Mouse (Mus musculus) heart, postnatal 25 days (tissue): ENCODE measurements at regions not wholly inside any gene's neighbourhood (a gene's known extent, or its start where the extent isn't known, plus 50 kb on each side); places are given as distances from the start of the nearest gene placed in this dataset.

Experiments used
- DNase-seq: peaks from one replicate; pipeline ENCODE4 v3.0.0; 2022; ENCODE audit warnings: low spot score
- intact Hi-C: fragments of 180-260 bp; cut with DNase I; formaldehyde crosslinking; loops from one replicate; pipeline ENCODE4 v1.15.1; 2025

GRCm38 (mm10) chr7:68974761-68975579 is 225.9 kb upstream of the Arrdc4 start:
- DNase-seq: no peak
- intact Hi-C loops: no loop called here

- intact Hi-C loops: no loop called here
- DNase-seq: no peak
Observed at GRCm38 (mm10) chr7:68945886-68946863, 197.1 kb upstream of the Arrdc4 start.

- intact Hi-C loops: no loop called here
- no peak for DNase-seq
Observed at GRCm38 (mm10) chr7:68930627-68931334, 181.7 kb upstream of the Arrdc4 start.

- intact Hi-C loops: no loop called here
- DNase-seq: no peak
Observed at GRCm38 (mm10) chr7:68929669-68930068, 180.6 kb upstream of the Arrdc4 start.

GRCm38 (mm10) chr7:68925640-68926039 is 176.6 kb upstream of the Arrdc4 start:
- DNase-seq: no peak
- intact Hi-C loops: no loop called here

GRCm38 (mm10) chr7:68918632-68919435 is 169.8 kb upstream of the Arrdc4 start:
- intact Hi-C loops: no loop called here
- DNase-seq: no peak

GRCm38 (mm10) chr7:68917876-68918200 is 168.8 kb upstream of the Arrdc4 start:
- intact Hi-C loops: no loop called here
- DNase-seq: no peak

GRCm38 (mm10) chr7:68917137-68917875 is 168.3 kb upstream of the Arrdc4 start:
- no peak for DNase-seq

GRCm38 (mm10) chr7:68915976-68916375 is 166.9 kb upstream of the Arrdc4 start:
- intact Hi-C loops: no loop called here
- DNase-seq: no peak

More at GRCm38 (mm10) chr7:68917137-68917875, 168.3 kb upstream of the Arrdc4 start:
- intact Hi-C loops: no loop called here

GRCm38 (mm10) chr7:68914344-68914743 is 165.3 kb upstream of the Arrdc4 start:
- intact Hi-C loops: no loop called here
- no peak for DNase-seq

- intact Hi-C loops: no loop called here
- DNase-seq: no peak
Observed at GRCm38 (mm10) chr7:68911989-68912655, 163.1 kb upstream of the Arrdc4 start.

- intact Hi-C loops: no loop called here
- no peak for DNase-seq
Observed at GRCm38 (mm10) chr7:68911562-68911961, 162.5 kb upstream of the Arrdc4 start.

GRCm38 (mm10) chr7:68909694-68910093 is 160.7 kb upstream of the Arrdc4 start:
- intact Hi-C loops: no loop called here
- DNase-seq: no peak

- intact Hi-C loops: no loop called here
- DNase-seq: no peak
Observed at GRCm38 (mm10) chr7:68908401-68908834, 159.4 kb upstream of the Arrdc4 start.

GRCm38 (mm10) chr7:68907867-68908266 is 158.8 kb upstream of the Arrdc4 start:
- intact Hi-C loops: no loop called here

GRCm38 (mm10) chr7:68906771-68907395 is 157.8 kb upstream of the Arrdc4 start:
- intact Hi-C loops: no loop called here
- no peak for DNase-seq

More at GRCm38 (mm10) chr7:68907867-68908266, 158.8 kb upstream of the Arrdc4 start:
- no peak for DNase-seq

GRCm38 (mm10) chr7:68905793-68906192 is 156.8 kb upstream of the Arrdc4 start:
- DNase-seq: no peak
- intact Hi-C loops: no loop called here

GRCm38 (mm10) chr7:68886173-68886572 is 137.1 kb upstream of the Arrdc4 start:
- intact Hi-C loops: no loop called here
- no peak for DNase-seq
